Mouse (Mus musculus): ENCODE measurements at regions not wholly inside any gene's neighbourhood (a gene's known extent, or its start where the extent isn't known, plus 50 kb on each side); places are given as distances from the start of the nearest gene placed in this dataset.

DNA sequence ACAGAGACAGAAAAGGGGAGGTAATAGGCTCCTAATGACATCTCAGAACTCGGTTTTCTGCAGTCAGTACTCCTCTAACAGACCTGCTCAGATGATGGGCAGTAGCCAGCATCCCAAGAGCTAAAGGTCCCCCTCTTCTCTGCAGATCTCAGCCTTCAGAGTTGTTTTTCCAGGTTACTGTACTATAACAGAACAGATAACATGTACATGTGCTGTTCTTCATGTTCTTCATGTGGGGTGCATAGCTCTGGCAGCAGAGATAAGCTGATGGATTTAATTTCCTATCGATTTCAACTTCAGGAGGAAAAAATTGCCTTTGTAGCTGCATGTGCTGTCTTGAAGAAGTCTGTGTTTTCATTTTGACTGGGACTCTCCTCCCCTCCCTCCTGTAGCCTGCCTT is 115.8 kb upstream of the Serp2 start:
- no peaks in the 10 kb centered on the region for H3K27me3 ChIP-seq
- H3K9me3 ChIP-seq: no peaks in the 10 kb centered on the region
- H3K27ac ChIP-seq: no peak overlapping the region
- H3K4me1 ChIP-seq: peaks cover 35% of the 10 kb centered on the region
- no peak overlapping the region for H3K9ac ChIP-seq
- H3K36me3 ChIP-seq: no peaks in the 10 kb centered on the region
- ATAC-seq (ENCODE audit: borderline replicate concordance, extremely low read depth, low FRiP score, low TSS enrichment): no peak
- no peak overlapping the region for H3K4me2 ChIP-seq
- H3K4me3 ChIP-seq: no peak overlapping the region
- WGBS: 79% methylated on average over 2 of the region's 2 CpGs

DNA sequence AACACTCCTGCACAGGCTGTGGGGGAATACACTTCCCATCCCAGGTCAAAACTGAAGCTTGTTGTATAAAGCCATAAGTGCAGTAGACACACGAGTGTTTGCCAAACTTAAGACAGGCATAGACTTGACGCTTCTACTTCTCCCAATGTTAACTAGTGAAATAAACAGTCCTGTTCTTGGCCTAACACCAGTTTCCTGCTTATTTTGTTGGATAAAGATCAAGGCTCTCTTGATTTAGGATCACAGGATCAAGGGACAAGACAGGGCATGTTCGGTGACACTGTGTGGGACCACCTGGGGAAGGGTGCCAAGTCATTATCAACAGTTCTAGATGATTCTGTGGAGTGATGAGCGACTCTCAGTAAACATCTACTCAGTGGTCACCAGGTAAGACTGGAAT is 114.3 kb upstream of the Serp2 start:
- no peaks in the 10 kb centered on the region for H3K9me3 ChIP-seq
- H3K4me3 ChIP-seq: no peak overlapping the region
- WGBS: 36% methylated on average over 4 of the region's 4 CpGs
- no peaks in the 10 kb centered on the region for H3K36me3 ChIP-seq
- H3K27me3 ChIP-seq: no peaks in the 10 kb centered on the region
- H3K27ac ChIP-seq: 0 out of 2 replicates have a peak overlapping the region, but pooled peaks have one; percentile 41
- H3K4me2 ChIP-seq: no peak overlapping the region
- no peak overlapping the region for H3K9ac ChIP-seq
- peaks cover 37% of the 10 kb centered on the region for H3K4me1 ChIP-seq
- 0 out of 2 replicates have a peak, but pooled peaks have one; percentile 19 for ATAC-seq (ENCODE audit: borderline replicate concordance, extremely low read depth, low FRiP score, low TSS enrichment)

DNA sequence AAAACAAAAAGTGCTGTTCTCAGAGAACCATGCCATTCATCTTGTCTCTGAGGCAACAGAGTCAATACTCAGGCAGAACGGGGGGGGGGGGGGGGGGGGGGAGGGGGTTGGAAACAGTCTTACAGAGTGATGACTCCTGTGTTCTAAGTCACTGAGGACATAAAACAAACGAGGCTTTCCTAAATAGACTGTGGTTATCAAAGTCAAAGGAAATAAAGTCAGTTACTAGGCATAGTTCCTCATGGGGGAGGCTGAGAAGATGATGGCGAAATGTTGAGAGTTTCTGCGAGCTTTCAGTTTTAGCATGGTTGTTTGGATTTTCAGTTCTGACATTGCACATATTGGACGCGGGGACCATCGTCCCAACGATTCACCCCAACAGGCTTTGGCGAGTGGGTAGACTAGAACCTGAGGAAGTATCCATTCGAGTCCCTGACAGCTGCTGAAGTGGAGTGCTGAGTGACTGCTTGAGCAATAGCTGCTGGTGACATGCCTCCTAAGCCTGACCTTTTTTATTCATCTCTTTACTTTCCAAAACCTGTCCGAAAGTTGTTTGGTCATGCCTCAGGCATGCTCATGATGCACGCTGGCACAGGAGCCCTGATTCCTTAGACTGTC is 109.2 kb upstream of the Serp2 start:
- no peak for ATAC-seq (ENCODE audit: borderline replicate concordance, extremely low read depth, low FRiP score, low TSS enrichment)
- H3K4me2 ChIP-seq: no peak overlapping the region
- no peak overlapping the region for H3K4me3 ChIP-seq
- H3K27ac ChIP-seq: no peak overlapping the region
- WGBS: 55% methylated on average over 12 of the region's 12 CpGs
- no peaks in the 10 kb centered on the region for H3K27me3 ChIP-seq
- H3K4me1 ChIP-seq: peaks cover 28% of the 10 kb centered on the region
- H3K36me3 ChIP-seq: no peaks in the 10 kb centered on the region
- no peak overlapping the region for H3K9ac ChIP-seq
- H3K9me3 ChIP-seq: no peaks in the 10 kb centered on the region

DNA sequence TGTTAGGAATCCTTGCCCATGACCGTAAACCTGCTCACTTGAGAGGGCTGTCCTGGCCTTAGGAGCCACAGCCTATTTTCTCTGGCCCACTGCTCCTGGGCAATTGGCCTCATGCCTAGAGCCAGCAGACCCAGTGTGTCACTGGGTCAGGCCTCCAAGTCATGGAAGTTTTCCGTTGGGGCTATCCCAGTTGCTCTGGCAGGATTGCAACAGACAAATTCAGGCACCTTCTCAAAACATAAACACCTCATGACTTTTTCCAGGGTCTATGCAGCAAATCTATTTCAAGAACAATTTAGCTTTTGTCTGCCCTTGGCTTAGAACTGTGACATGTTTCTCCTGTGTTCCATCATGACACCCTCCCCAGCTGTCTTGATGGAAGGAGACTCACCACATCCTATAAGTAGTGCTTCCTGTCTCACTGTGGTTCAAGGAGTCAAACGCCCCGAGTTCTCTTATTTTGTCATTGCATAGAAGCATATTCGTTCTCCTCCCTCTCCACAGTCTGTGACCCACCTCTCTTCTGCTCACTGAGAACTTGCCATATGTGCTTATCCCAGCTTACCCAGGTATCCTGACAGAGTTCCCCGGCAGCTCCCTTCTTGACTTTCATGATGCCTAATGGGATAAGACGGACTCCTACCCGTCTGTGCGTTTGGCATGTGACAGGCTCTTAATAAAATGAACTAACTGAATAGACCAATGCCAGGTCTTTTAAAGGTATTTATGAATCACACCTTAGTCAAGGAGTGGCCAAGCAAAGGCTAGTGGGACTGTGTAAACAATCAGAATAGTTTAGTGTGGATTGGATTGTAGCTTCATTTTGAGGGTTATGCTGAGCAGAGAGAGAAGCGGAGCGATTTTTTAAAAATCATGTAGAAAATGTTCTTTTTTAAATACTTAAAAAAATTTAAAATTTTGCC is 108.2 kb upstream of the Serp2 start:
- H3K9me3 ChIP-seq: no peaks in the 10 kb centered on the region
- no peak overlapping the region for H3K9ac ChIP-seq
- no peaks in the 10 kb centered on the region for H3K27me3 ChIP-seq
- ATAC-seq (ENCODE audit: borderline replicate concordance, extremely low read depth, low FRiP score, low TSS enrichment): peak; percentile 35; the same call in 1 of the 2 replicates
- H3K36me3 ChIP-seq: no peaks in the 10 kb centered on the region
- peaks cover 29% of the 10 kb centered on the region for H3K4me1 ChIP-seq
- peak overlapping the region; percentile 43 for H3K27ac ChIP-seq
- no peak overlapping the region for H3K4me2 ChIP-seq
- no peak overlapping the region for H3K4me3 ChIP-seq
- WGBS: 59% methylated on average over 11 of the region's 11 CpGs

DNA sequence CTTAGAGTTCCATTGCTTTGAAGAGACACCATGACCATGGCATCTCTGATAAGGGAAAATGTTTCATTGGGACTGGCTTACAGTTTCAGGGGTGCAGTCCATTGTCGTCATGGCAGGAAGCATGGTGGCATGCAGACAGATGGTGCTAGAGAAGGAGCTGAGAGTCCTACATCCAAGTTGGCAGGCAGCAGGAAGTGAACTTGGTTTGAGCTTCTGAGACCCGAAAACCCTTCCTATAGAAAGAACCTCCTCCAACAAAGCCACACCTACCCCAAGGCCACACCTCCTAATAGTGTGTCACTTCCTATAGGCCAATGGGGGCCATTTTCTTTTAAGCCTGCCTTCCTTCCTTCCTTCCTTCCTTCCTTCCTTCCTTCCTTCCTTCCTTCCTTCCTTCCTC is 107.1 kb upstream of the Serp2 start:
- H3K9ac ChIP-seq: no peak overlapping the region

DNA sequence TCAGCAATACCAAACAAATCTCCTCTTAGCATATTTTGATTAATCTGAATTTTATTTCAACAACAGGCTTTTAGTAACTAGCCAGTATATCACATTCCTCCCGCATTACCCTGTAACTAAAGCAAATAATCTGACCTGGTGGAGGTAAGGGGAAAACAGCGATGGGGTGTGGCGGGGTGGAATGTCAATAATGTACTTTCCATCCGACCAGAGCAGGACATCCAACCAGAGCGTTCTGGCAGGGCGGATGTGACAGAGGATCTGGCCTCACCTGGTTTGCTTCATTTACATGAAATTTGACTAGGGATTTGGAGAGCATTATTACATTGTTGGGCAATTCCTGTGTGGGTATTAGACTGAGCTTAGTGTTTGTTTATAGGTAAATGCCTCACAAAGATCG is 106.2 kb upstream of the Serp2 start:
- H3K27me3 ChIP-seq: no peaks in the 10 kb centered on the region
- peaks cover 48% of the 10 kb centered on the region for H3K4me1 ChIP-seq
- WGBS: 65% methylated on average over 7 of the region's 7 CpGs
- no peak for ATAC-seq (ENCODE audit: borderline replicate concordance, extremely low read depth, low FRiP score, low TSS enrichment)
- H3K4me2 ChIP-seq: no peak overlapping the region
- peak overlapping the region; percentile 72 for H3K27ac ChIP-seq
- no peak overlapping the region for H3K9ac ChIP-seq
- H3K36me3 ChIP-seq: no peaks in the 10 kb centered on the region
- H3K4me3 ChIP-seq: no peak overlapping the region
- no peaks in the 10 kb centered on the region for H3K9me3 ChIP-seq

More for the DNA sequence above, 107.1 kb upstream of the Serp2 start:
- Histone ChIP-seq H3K27me3 (no peaks in the 10 kb centered on the region), H3K9me3 (no peaks in the 10 kb centered on the region), H3K4me1 (peaks cover 39% of the 10 kb centered on the region), H3K36me3 (no peaks in the 10 kb centered on the region), H3K4me2 (no peak overlapping the region), H3K27ac (no peak overlapping the region), H3K4me3 (no peak overlapping the region)
- ATAC-seq (ENCODE audit: borderline replicate concordance, extremely low read depth, low FRiP score, low TSS enrichment): no peak
- WGBS: 88% methylated on average over 2 of the region's 2 CpGs

DNA sequence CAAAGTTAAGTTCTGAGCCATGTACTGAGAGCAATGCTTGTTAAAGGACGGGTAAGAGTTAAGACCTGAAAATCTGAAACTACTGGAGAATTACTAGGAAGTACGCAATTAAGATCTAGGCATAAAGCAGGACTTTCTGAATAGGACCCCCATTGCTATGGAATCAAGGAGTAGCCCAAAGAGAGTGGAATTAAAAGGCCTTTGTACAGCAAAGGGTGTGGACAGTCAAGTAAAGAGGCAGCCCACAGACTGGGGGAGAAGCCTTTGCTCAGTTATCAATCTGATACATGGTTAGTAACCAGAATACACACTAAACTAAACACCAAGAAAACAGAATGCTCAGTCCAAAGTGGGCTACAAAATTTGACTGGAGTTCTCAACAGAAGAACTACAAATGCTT is 104.2 kb upstream of the Serp2 start:
- H3K4me1 ChIP-seq: peaks cover 57% of the 10 kb centered on the region
- no peak for ATAC-seq (ENCODE audit: borderline replicate concordance, extremely low read depth, low FRiP score, low TSS enrichment)
- no peak overlapping the region for H3K4me3 ChIP-seq
- H3K27me3 ChIP-seq: no peaks in the 10 kb centered on the region
- H3K36me3 ChIP-seq: no peaks in the 10 kb centered on the region
- no peak overlapping the region for H3K4me2 ChIP-seq
- H3K9ac ChIP-seq: no peak overlapping the region
- no peaks in the 10 kb centered on the region for H3K9me3 ChIP-seq
- whole genome bisulfite sequencing: 90% methylated on average over 2 of the region's 2 CpGs
- H3K27ac ChIP-seq: no peak overlapping the region

DNA sequence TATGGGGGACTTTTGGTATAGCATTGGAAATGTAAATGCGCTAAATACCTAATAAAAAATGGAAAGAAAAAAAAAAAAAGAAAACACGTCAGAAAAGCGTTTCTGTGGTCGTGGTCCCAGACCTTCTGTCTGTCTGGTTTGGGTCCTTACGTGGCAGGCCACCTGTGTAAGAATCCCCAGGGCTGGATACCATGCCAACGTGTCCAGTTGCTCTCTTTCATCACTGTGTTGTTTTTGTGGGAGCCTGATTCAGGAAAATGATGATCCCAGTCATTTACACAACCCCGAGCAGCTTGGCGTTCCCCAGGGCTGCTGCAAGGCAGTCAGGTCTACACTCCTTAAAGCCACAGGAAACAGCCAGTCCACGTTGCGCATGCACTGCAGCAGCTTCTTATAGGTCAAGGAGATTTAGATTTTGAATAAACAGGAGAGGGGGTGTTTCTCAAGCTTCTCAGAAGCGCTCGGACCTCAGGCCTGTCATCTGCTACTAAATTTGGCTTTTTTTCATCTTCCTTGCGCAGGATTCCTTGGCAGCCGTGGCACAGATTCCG is 102.3 kb upstream of the Serp2 start:
- Histone ChIP-seq H3K27ac (peak overlapping the region; percentile 65), H3K36me3 (no peaks in the 10 kb centered on the region), H3K9me3 (no peaks in the 10 kb centered on the region), H3K4me1 (peaks cover 42% of the 10 kb centered on the region), H3K9ac (no peak overlapping the region), H3K4me2 (no peak overlapping the region), H3K27me3 (no peaks in the 10 kb centered on the region), H3K4me3 (no peak overlapping the region)
- 34% methylated on average over 15 of the region's 15 CpGs for WGBS
- peak; percentile 27; the same call in 1 of the 2 replicates for ATAC-seq (ENCODE audit: borderline replicate concordance, extremely low read depth, low FRiP score, low TSS enrichment)

DNA sequence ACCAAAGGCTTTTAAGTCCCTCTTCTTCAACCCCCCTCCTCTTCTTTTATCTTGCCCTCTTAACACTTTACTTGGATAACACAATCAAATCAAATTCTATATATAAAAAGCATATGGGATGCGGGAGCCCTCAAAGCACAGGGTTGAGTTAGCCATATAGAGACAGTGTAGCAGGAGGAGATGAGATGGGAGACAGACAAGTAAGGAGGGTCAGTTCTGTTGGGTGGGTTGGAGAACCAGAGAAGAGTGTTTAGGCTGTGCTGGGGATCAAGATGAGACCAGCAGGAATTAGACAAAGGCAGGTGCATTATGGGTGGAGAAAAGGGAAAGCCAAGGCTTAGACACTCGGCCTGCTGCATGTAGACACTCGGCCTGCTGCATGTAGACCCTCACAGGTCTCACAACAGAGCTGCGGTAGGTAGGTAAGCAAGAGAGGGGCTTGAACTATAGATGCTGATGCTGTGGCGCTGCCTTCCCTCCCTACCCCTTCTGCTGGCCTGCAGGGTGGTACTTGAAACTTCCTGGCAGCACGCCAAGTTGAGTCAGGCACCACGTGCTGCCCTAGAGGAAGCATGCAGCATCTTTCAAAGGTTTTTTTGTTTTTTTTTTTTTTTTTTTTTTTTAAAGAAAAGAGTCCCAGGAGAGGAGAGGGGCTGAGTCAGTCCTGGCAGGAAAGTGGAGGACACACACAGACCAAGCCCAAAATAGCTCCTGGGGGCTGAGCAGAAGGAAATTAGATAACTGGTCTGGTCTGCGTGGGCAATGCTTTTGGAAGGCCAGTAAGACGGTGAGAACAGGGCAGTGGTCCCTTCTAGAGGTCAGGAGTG is 101.3 kb upstream of the Serp2 start:
- ATAC-seq (ENCODE audit: borderline replicate concordance, extremely low read depth, low FRiP score, low TSS enrichment): peak; percentile 81; the same call in 1 of the 2 replicates
- Histone ChIP-seq H3K4me1 (peaks cover 42% of the 10 kb centered on the region), H3K9ac (no peak overlapping the region), H3K4me2 (no peak overlapping the region), H3K4me3 (no peak overlapping the region), H3K27me3 (no peaks in the 10 kb centered on the region), H3K9me3 (no peaks in the 10 kb centered on the region), H3K27ac (peak overlapping the region; percentile 62), H3K36me3 (no peaks in the 10 kb centered on the region)
- 33% methylated on average over 9 of the region's 9 CpGs for WGBS

DNA sequence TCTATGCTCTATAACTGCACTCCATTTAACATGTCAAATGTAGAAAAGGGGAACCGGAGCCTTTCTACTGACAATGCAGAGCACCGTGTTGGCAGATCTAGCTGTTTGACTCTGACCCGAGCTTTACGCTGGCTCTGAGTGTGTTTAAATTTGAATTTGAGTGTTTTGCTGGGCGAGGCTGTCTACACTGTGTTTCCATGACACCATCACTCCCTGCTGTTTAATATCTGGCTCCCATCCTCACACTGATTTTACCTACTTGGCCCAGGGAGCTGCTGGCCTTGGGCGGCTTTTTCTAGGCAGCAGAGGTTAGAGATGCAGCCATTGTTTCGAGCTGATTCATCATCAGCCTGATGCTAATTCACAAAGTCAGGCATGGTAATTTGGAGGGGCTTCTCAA is 100.7 kb upstream of the Serp2 start:
- 0 out of 2 replicates have a peak overlapping the region, but pooled peaks have one; percentile 6 for H3K27ac ChIP-seq
- 30% methylated on average over 7 of the region's 7 CpGs for WGBS
- no peak for ATAC-seq (ENCODE audit: borderline replicate concordance, extremely low read depth, low FRiP score, low TSS enrichment)

DNA sequence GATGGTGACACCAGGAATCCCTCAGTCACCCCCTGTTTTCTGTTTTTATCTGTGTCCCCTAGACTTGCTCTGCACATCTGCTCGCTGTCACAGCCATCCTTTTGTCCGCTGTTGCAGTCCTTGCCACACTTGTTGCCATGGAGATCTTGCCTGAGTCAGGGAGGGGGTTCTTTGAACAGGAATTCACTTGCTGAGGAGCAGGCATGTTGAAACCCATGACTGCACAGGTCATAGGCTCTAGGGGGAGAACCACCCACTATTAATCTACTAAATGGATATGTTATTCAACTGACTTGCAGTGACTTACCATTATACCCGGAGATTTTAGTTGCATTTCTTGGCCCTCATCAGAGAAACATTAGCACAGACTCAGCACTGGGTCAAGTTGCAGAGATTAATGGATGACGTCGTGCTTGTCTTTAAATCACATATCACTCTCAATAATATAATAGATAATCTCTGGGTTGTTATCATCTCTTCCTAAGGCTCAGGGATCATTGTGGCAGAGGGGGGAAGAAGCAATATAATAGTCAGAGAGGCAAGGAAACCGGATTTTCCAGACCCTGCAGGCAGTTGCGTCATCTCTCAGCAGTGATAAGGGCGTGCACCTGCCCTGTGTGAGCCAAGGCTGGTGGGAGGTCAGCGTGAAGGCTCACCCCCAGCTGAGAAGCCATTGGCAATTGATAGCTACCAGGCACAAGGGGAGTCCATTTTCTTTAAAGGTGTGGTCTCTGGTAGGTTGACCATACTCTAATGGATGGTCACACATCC is 95.9 kb upstream of the Serp2 start:
- peak; percentile 47; the same call in 1 of the 2 replicates for ATAC-seq (ENCODE audit: borderline replicate concordance, extremely low read depth, low FRiP score, low TSS enrichment)
- H3K36me3 ChIP-seq: no peaks in the 10 kb centered on the region
- no peak overlapping the region for H3K4me2 ChIP-seq
- no peak overlapping the region for H3K4me3 ChIP-seq
- WGBS: 44% methylated on average over 9 of the region's 9 CpGs
- H3K27me3 ChIP-seq: no peaks in the 10 kb centered on the region
- no peak overlapping the region for H3K27ac ChIP-seq
- H3K4me1 ChIP-seq: peaks cover 20% of the 10 kb centered on the region
- no peak overlapping the region for H3K9ac ChIP-seq
- no peaks in the 10 kb centered on the region for H3K9me3 ChIP-seq

More for the DNA sequence above, 100.7 kb upstream of the Serp2 start:
- H3K9ac ChIP-seq: no peak overlapping the region
- no peaks in the 10 kb centered on the region for H3K27me3 ChIP-seq
- no peak overlapping the region for H3K4me3 ChIP-seq
- no peak overlapping the region for H3K4me2 ChIP-seq
- H3K9me3 ChIP-seq: no peaks in the 10 kb centered on the region
- no peaks in the 10 kb centered on the region for H3K36me3 ChIP-seq
- H3K4me1 ChIP-seq: peaks cover 43% of the 10 kb centered on the region

Data from lung, embryonic 15.5 days (tissue).